Mouse (Mus musculus) left cerebral cortex, postnatal 10 days (tissue): ENCODE results near the gene Mst1r. TPM values are rescaled to one million over a fixed set of nuclear protein-coding genes. Genes with fewer than 3 reads are reported as not detected.

ENCODE experiments used
- total RNA-seq, 2 experiments: library from RNA; stranded (reverse); gene quantifications; 2 replicates each; pipeline ENCODE4 v1.2.3; 2021

Mst1r gene
- total RNA-seq, 2 experiments from 2014 or later = 1.8 to 2.4 TPM

Other genes starting within 250 kb of the Mst1r start
- 10 to 100 TPM; 84.1 to 90.3 TPM for gene Slc38a3, start 237.3 kb upstream of the Mst1r start, total RNA-seq
- under 1 TPM; 0.32 to 0.93 TPM for gene Gnat1, start 227.2 kb upstream of the Mst1r start, total RNA-seq
- gene Sema3f, start 196.4 kb upstream of the Mst1r start, total RNA-seq = 10 to 100 TPM; 14.3 to 19.2 TPM
- gene Rbm5, start 135.9 kb upstream of the Mst1r start, total RNA-seq = 100 to 1,000 TPM; 157 TPM
- 10 to 100 TPM; 57.0 to 60.5 TPM for gene Rbm6, start 33.6 kb upstream of the Mst1r start, total RNA-seq
- gene Mon1a, start 18.7 kb upstream of the Mst1r start, total RNA-seq = 10 to 100 TPM; 14.0 to 15.0 TPM
- not detected for gene Actl11, start 21.6 kb downstream of the Mst1r start, total RNA-seq
- 100 to 1,000 TPM; 434 to 435 TPM for gene Camkv, start 28.8 kb downstream of the Mst1r start, total RNA-seq
- gene Traip, start 43.3 kb downstream of the Mst1r start, total RNA-seq = 10 to 100 TPM; 16.4 to 17.7 TPM
- gene Uba7, start 68.6 kb downstream of the Mst1r start, total RNA-seq = 1 to 10 TPM; 2.4 to 2.6 TPM
- gene Gm20661, start 76.2 kb downstream of the Mst1r start, total RNA-seq = under 1 TPM; 0.30 to 0.39 TPM
- gene Inka1, start 79.0 kb downstream of the Mst1r start, total RNA-seq = 1 to 10 TPM; 4.3 to 5.1 TPM
- gene Cdhr4, start 85.6 kb downstream of the Mst1r start, total RNA-seq = 1 to 10 TPM in 1 of 2 experiments, not detected in 1; 2.2 TPM
- 1 to 10 TPM; 1.5 to 3.4 TPM for gene Gm20662, start 89.5 kb downstream of the Mst1r start, total RNA-seq
- 100 to 1,000 TPM; 172 to 174 TPM for gene Ip6k1, start 95.6 kb downstream of the Mst1r start, total RNA-seq
- 10 to 100 TPM; 16.8 to 18.7 TPM for gene Gmppb, start 142.4 kb downstream of the Mst1r start, total RNA-seq
- gene Amigo3, start 146.3 kb downstream of the Mst1r start, total RNA-seq = 1 to 10 TPM; 1.8 to 2.0 TPM
- gene Mst1, start 173.6 kb downstream of the Mst1r start, total RNA-seq = not detected
- 10 to 100 TPM; 91.1 to 94.2 TPM for gene Rnf123, start 176.5 kb downstream of the Mst1r start, total RNA-seq
- gene Apeh, start 187.7 kb downstream of the Mst1r start, total RNA-seq = 10 to 100 TPM; 30.7 to 41.3 TPM